Mouse (Mus musculus): Measurements from ENCODE around the gene Inf2. TPM values are rescaled to one million over a fixed set of nuclear protein-coding genes. Genes with fewer than 3 reads are reported as not detected.

Inf2 gene
- 1.5 and 2.1 TPM in 2 replicates for polyA plus RNA-seq (2016; fragmentation: Nextera tagmentation; extraction: Ambion mirVana)

- no peak within 1 kb of the TSS for H3K27ac ChIP-seq
- ATAC-seq (ENCODE audit: low FRiP score): peak; percentile 81
- peak within 1 kb of the TSS; percentile 55 for H3K9ac ChIP-seq
- peaks cover 57% of the 10 kb centered on the region for H3K27me3 ChIP-seq
- H3K4me3 ChIP-seq: peak within 1 kb of the TSS; percentile 46
- H3K36me3 ChIP-seq: no peaks in the 10 kb centered on the region
- H3K4me2 ChIP-seq (replicated peaks): peak within 1 kb of the TSS; percentile 89
- WGBS: under 1% methylated on average over 54 of the region's 60 CpGs
- H3K4me1 ChIP-seq: peaks cover 18% of the 10 kb centered on the region
- no peaks in the 10 kb centered on the region for H3K9me3 ChIP-seq (replicated peaks)
Measured at GRCm38 (mm10) chr12:112588426-112589256, at the start of gene Inf2. Inf2 (plus strand) TSS chr12:112588784.

- Histone ChIP-seq H3K4me1 (peaks cover 32% of the 10 kb centered on the region), H3K9me3 (replicated peaks) (no peaks in the 10 kb centered on the region), H3K36me3 (no peaks in the 10 kb centered on the region), H3K27me3 (peaks cover 47% of the 10 kb centered on the region), H3K27ac (no peak overlapping the region), H3K4me2 (replicated peaks) (no peak overlapping the region), H3K9ac (no peak overlapping the region), H3K4me3 (no peak overlapping the region)
- WGBS: 82% methylated on average over 7 of the region's 7 CpGs
- ATAC-seq (ENCODE audit: low FRiP score): no peak
Measured at GRCm38 (mm10) chr12:112539466-112539965, 49.1 kb upstream of the Inf2 start.

DNA sequence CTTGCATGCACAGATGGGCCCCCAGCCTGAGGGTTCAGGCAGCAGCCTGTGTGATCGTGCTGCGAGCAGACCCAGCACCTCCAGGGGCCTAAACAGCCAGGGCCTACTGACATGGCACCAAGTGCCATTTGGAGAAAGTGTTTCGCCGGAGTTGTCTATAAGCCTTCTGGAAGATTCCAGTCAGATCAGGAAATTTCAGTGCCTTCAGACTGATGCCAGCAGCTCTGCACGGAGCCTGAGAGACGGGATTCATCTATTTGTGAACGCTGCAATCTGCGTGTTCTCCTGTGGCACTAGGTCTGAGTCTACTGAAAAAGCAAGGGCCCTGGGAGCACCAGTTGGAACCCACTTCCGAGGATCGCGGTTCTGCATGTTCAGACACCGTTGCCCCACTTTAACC, 48.3 kb upstream of the Inf2 start:
- no peak overlapping the region for H3K27ac ChIP-seq
- peaks cover 40% of the 10 kb centered on the region for H3K4me1 ChIP-seq
- no peak overlapping the region for H3K9ac ChIP-seq
- WGBS: 93% methylated on average over 12 of the region's 12 CpGs
- no peak for ATAC-seq (ENCODE audit: low FRiP score)
- no peak overlapping the region for H3K4me2 ChIP-seq (replicated peaks)
- H3K4me3 ChIP-seq: no peak overlapping the region
- peaks cover 45% of the 10 kb centered on the region for H3K27me3 ChIP-seq
- H3K9me3 ChIP-seq (replicated peaks): no peaks in the 10 kb centered on the region
- no peaks in the 10 kb centered on the region for H3K36me3 ChIP-seq

GRCm38 (mm10) chr12:112541483-112542091, 47.0 kb upstream of the Inf2 start:
- H3K4me2 ChIP-seq (replicated peaks): peak overlapping the region; percentile 9; the same call in 1 of the 2 replicates

GRCm38 (mm10) chr12:112542257-112542919, 46.2 kb upstream of the Inf2 start:
- no peak overlapping the region for H3K9ac ChIP-seq
- 41% methylated on average over 13 of the region's 13 CpGs for WGBS
- H3K27me3 ChIP-seq: peaks cover 45% of the 10 kb centered on the region
- H3K36me3 ChIP-seq: no peaks in the 10 kb centered on the region
- H3K4me3 ChIP-seq: no peak overlapping the region
- H3K9me3 ChIP-seq (replicated peaks): no peaks in the 10 kb centered on the region
- H3K27ac ChIP-seq: peak overlapping the region; percentile 76; the same call in 1 of the 2 replicates
- ATAC-seq (ENCODE audit: low FRiP score): peak; percentile 64
- peaks cover 49% of the 10 kb centered on the region for H3K4me1 ChIP-seq
- peak overlapping the region; percentile 16; the same call in 1 of the 2 replicates for H3K4me2 ChIP-seq (replicated peaks)

More at GRCm38 (mm10) chr12:112541483-112542091, 47.0 kb upstream of the Inf2 start:
- peak overlapping the region; percentile 64 for H3K27ac ChIP-seq
- ATAC-seq (ENCODE audit: low FRiP score): peak; percentile 63
- no peaks in the 10 kb centered on the region for H3K9me3 ChIP-seq (replicated peaks)
- H3K9ac ChIP-seq: peak overlapping the region; percentile 32; the same call in 1 of the 2 replicates
- H3K4me1 ChIP-seq: peaks cover 49% of the 10 kb centered on the region
- no peak overlapping the region for H3K4me3 ChIP-seq
- H3K27me3 ChIP-seq: peaks cover 45% of the 10 kb centered on the region
- 21% methylated on average over 8 of the region's 8 CpGs for WGBS
- no peaks in the 10 kb centered on the region for H3K36me3 ChIP-seq

GRCm38 (mm10) chr12:112542920-112543300, 45.7 kb upstream of the Inf2 start:
- peaks cover 40% of the 10 kb centered on the region for H3K27me3 ChIP-seq
- H3K4me3 ChIP-seq: no peak overlapping the region
- peak overlapping the region; percentile 16; the same call in 1 of the 2 replicates for H3K4me2 ChIP-seq (replicated peaks)
- no peaks in the 10 kb centered on the region for H3K36me3 ChIP-seq
- 2% methylated on average over 11 of the region's 11 CpGs for WGBS
- peak; percentile 68 for ATAC-seq (ENCODE audit: low FRiP score)
- H3K9ac ChIP-seq: no peak overlapping the region
- H3K27ac ChIP-seq: peak overlapping the region; percentile 76; the same call in 1 of the 2 replicates
- peaks cover 49% of the 10 kb centered on the region for H3K4me1 ChIP-seq
- no peaks in the 10 kb centered on the region for H3K9me3 ChIP-seq (replicated peaks)

GRCm38 (mm10) chr12:112543941-112544340, 44.6 kb upstream of the Inf2 start:
- no peak overlapping the region for H3K4me2 ChIP-seq (replicated peaks)
- no peaks in the 10 kb centered on the region for H3K36me3 ChIP-seq
- peaks cover 30% of the 10 kb centered on the region for H3K27me3 ChIP-seq
- H3K4me1 ChIP-seq: peaks cover 49% of the 10 kb centered on the region
- WGBS: 67% methylated on average over 9 of the region's 9 CpGs
- no peak overlapping the region for H3K27ac ChIP-seq
- no peak overlapping the region for H3K4me3 ChIP-seq
- H3K9ac ChIP-seq: no peak overlapping the region
- no peak for ATAC-seq (ENCODE audit: low FRiP score)
- no peaks in the 10 kb centered on the region for H3K9me3 ChIP-seq (replicated peaks)

DNA sequence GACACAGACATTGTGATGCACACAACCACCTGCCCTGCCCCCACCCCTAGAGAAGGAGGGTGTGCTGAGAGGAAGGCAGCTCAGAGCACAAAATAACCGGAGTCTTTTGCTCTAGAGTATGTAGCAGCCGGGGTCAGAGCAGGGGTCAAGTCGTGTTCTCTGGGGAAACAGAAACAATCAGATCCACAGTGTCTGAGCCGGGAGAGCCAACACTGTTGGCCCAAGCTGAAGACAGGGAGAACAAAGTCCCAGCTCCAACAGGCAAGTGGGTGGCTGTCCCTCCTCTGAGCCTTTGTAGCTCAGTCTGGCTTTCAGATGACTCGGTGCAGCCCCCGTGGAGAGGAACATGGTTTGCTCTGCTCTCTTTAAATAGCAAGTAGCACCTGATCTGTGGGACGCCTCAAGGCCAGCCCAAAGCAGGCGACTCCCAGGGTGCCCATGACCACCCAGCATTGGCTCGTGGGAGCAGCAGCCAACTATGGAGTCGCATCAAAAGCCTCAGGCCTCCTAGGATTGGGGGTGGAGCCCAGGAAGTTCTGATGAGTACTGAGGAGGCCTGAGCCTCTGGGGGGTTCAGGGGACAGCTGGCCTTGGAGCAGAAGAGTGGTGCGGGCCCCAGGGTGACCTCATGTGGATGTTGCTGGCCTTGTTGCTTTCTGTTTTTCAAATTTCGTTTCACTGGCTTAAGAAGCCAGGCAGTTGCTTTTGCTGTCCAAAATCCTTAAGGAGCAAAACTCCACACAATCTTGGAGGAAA, 43.5 kb upstream of the Inf2 start:
- 18% methylated on average over 12 of the region's 12 CpGs for WGBS
- no peaks in the 10 kb centered on the region for H3K36me3 ChIP-seq
- H3K9ac ChIP-seq: no peak overlapping the region
- H3K27me3 ChIP-seq: peaks cover 20% of the 10 kb centered on the region
- no peak for ATAC-seq (ENCODE audit: low FRiP score)
- H3K4me2 ChIP-seq (replicated peaks): no peak overlapping the region
- H3K9me3 ChIP-seq (replicated peaks): no peaks in the 10 kb centered on the region
- H3K4me3 ChIP-seq: no peak overlapping the region
- 0 out of 2 replicates have a peak overlapping the region, but pooled peaks have one; percentile 7 for H3K27ac ChIP-seq
- peaks cover 47% of the 10 kb centered on the region for H3K4me1 ChIP-seq

DNA sequence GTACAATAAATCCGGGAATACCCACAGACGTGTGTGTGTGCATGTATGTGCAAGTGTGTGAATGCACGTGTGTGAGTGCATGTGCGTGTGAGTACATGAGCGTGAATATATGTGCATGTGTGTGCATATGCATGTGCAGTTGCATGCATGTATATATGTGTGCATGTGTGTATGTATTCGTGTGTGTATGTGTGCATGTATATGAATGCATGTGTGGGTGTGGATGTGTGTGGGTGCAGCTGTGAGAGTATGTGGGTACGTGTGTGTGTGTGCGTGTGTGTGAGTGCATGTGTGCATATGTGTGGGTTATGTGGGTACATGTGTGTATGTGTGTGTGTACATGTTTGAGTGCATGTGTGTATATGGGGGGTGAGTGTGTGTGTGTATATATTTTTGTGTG, 42.5 kb upstream of the Inf2 start:
- H3K27me3 ChIP-seq: peaks cover 15% of the 10 kb centered on the region
- H3K27ac ChIP-seq: no peak overlapping the region
- peaks cover 39% of the 10 kb centered on the region for H3K4me1 ChIP-seq
- ATAC-seq (ENCODE audit: low FRiP score): no peak
- 90% methylated on average over 8 of the region's 8 CpGs for WGBS
- H3K9me3 ChIP-seq (replicated peaks): no peaks in the 10 kb centered on the region
- H3K4me3 ChIP-seq: no peak overlapping the region
- no peak overlapping the region for H3K9ac ChIP-seq
- H3K36me3 ChIP-seq: no peaks in the 10 kb centered on the region
- H3K4me2 ChIP-seq (replicated peaks): no peak overlapping the region

DNA sequence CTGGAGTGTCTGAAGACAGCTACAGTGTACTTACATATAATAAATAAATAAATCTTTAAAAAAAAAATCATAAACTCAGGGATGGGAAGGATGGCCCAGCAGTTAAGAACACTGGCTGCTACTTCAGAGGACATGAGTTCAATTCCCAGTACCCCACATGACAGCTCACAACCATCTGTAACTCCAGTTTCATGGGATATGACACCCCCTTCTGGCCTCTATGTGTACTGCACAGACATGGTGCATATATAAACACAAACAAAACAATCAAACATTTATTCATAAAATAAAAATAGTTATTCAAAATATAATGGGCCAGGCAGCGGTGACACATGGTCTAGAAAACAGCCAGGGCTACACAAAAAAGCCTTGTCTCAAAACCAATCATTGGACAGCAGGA, 39.3 kb upstream of the Inf2 start:
- WGBS: 97% methylated on average over 1 of the region's 1 CpGs
- Histone ChIP-seq H3K9ac (no peak overlapping the region), H3K27ac (no peak overlapping the region), H3K36me3 (no peaks in the 10 kb centered on the region), H3K9me3 (replicated peaks) (no peaks in the 10 kb centered on the region), H3K27me3 (peaks cover 10% of the 10 kb centered on the region; the same call in 1 of the 2 replicates), H3K4me2 (replicated peaks) (no peak overlapping the region), H3K4me3 (no peak overlapping the region), H3K4me1 (peaks cover 37% of the 10 kb centered on the region)
- ATAC-seq (ENCODE audit: low FRiP score): no peak

DNA sequence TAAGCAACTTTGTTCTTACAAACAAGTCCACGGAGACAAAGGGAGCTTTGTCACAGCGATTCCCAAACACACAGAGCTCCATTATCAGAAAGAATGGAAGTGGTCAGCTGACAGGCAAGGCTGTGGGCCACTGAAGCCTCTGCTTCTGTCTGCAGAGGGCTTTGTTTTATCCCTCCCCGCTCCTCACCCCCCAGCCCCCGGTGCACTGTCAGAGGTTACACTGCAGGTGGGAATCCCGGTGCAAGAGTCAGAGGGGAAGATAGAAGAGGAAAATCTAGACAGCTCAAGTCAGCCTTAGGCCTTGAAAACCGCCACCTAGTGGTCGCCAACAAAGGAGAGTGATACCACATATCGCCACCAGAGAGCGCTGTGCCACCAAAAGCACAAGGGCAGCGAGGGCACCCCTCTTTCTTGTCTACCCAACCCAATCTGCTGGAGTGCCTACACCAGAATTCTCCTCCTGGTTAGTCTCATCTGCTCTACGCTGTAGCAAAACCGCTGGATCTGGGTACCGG, 36.7 kb upstream of the Inf2 start:
- Histone ChIP-seq H3K27me3 (0 out of 2 replicates have a peak, but pooled peaks cover 9% of the 10 kb centered on the region), H3K4me2 (replicated peaks) (no peak overlapping the region), H3K27ac (peak overlapping the region; percentile 64; the same call in 1 of the 2 replicates), H3K9me3 (replicated peaks) (no peaks in the 10 kb centered on the region), H3K36me3 (no peaks in the 10 kb centered on the region), H3K4me3 (no peak overlapping the region), H3K9ac (no peak overlapping the region), H3K4me1 (peaks cover 18% of the 10 kb centered on the region)
- WGBS: 5% methylated on average over 13 of the region's 13 CpGs
- peak; percentile 85 for ATAC-seq (ENCODE audit: low FRiP score)

Measured in hindbrain, embryonic 12.5 days (tissue).